Comparison of ENCODE assay signal across 8 mouse cellular contexts in the genomic region with DNA sequence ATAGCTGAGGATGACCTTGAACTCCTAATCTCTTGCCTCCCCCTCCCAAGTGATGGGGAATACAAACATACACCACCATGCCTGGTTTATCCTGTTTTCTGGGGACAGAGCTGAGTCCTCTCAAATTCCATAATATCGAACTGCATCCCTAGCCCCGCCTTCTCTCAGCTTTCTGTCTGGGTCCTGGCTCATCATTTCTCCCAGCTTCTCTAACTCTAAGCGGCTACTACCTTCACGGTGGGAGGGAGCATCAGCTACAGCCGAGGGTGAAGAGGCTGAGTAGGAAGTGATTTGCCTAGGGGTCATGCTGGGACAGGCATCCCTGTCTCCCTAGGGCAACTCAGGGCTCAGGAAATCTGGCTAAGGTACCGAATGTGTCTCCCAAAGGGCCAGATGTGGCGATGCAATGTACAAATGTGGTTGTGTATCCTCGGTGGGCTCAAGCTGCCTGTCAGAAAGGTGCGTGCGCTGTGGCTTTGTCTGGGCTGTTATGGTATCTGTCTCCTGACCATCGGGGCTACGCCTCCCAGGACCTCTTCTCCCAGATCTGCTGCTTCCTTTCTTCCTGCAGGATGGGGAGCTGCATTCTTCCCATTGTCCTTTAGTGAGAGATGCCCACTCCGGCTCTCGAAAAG. TPM values are rescaled to one million over a fixed set of nuclear protein-coding genes. Genes with fewer than 3 reads are reported as not detected.
DNase-seq lines count a peak whose midpoint lies in the region; ATAC-seq and TF ChIP-seq lines count a peak whose summit lies in the region.

No protein-coding gene starts in this region.

- TF ChIP-seq POLR2A in testis, adult 2 months (IDR thresholded peaks at IDR 0.05; ENCODE audit: control insufficient read depth, low read depth, low read length) = no peak
- TF ChIP-seq POLR2A in limb, embryonic 14.5 days (IDR thresholded peaks at IDR 0.05; ENCODE audit: borderline replicate concordance, extremely low read depth, insufficient read depth, insufficient read length) = no peak

- no peak overlapping the region for H3K27ac ChIP-seq in testis, adult 2 months (ENCODE audit: control insufficient read depth, insufficient read depth, low read depth, low read length)
- no peak overlapping the region for H3K27ac ChIP-seq in limb, embryonic 14.5 days (replicated peaks; ENCODE audit: low read depth, low read length)

- peak overlapping the region; percentile 99 for H3K4me2 ChIP-seq in limb, embryonic 14.5 days (replicated peaks; ENCODE audit: low read depth, low read length, severe bottlenecking)

- no peak for ATAC-seq in limb, embryonic 14.5 days (ENCODE audit: low FRiP score, low read depth)

- TF ChIP-seq CTCF in testis, adult 2 months (IDR thresholded peaks at IDR 0.05; ENCODE audit: control insufficient read depth, insufficient read depth, insufficient replicate concordance, low read depth, low read length) = no peak

- peak overlapping the region; percentile 11; the same call in 1 of the 2 replicates for H3K4me3 ChIP-seq in testis, adult 2 months (ENCODE audit: control insufficient read depth, low read depth, low read length)
- peak overlapping the region; percentile 59 for H3K4me3 ChIP-seq in limb, embryonic 14.5 days (replicated peaks; ENCODE audit: low read length)

- DNase-seq in embryo, embryonic 10 days (ENCODE audit: low spot score) = peak; percentile 36
- no peak for DNase-seq in embryo, embryonic 11 days
- DNase-seq in testis, postnatal 14 days (ENCODE audit: low spot score) = no peak
- no peak for DNase-seq in limb, embryonic 14.5 days (ENCODE audit: low spot score)
- peak; percentile 44 for DNase-seq in testis, postnatal 10 days (ENCODE audit: low spot score)
- no peak for DNase-seq in urinary bladder, postnatal 10 days (ENCODE audit: low spot score)
- DNase-seq in retina, embryonic 14.5 days (ENCODE audit: low spot score) = no peak

- no peaks in the 10 kb centered on the region for H3K9me3 ChIP-seq in limb, embryonic 14.5 days (ENCODE audit: control insufficient read depth, low read length)

- no peaks in the 10 kb centered on the region for H3K36me3 ChIP-seq in testis, adult 2 months (ENCODE audit: control insufficient read depth, insufficient read depth, low read length)
- H3K36me3 ChIP-seq in limb, embryonic 14.5 days (ENCODE audit: control insufficient read depth, insufficient read depth, low read length) = no peaks in the 10 kb centered on the region

- 5% methylated on average over 14 of the region's 14 CpGs for WGBS in limb, embryonic 14.5 days

- peaks cover 6% of the 10 kb centered on the region for H3K4me1 ChIP-seq in testis, adult 2 months (ENCODE audit: control insufficient read depth, insufficient read depth, low read length)
- peaks cover 26% of the 10 kb centered on the region for H3K4me1 ChIP-seq in limb, embryonic 14.5 days (ENCODE audit: control insufficient read depth, insufficient read depth, low read length)

- no peaks in the 10 kb centered on the region for H3K27me3 ChIP-seq in testis, adult 2 months (ENCODE audit: control insufficient read depth, insufficient read depth, low read length)
- peaks cover 19% of the 10 kb centered on the region for H3K27me3 ChIP-seq in limb, embryonic 14.5 days (ENCODE audit: control insufficient read depth, insufficient read depth, low read length)

- H3K9ac ChIP-seq in limb, embryonic 14.5 days (ENCODE audit: low read depth, low read length, severe bottlenecking) = peak overlapping the region; percentile 69; the same call in 1 of the 2 replicates

RNA-seq across cellular contexts. Expression of a gene that starts 1.0 kb away (rescaled TPM):
- polyA plus RNA-seq in testis, adult 2 months (2012; rRNA removed) = 0.98 and 1.1 TPM in 2 replicates
- 3.2 and 3.3 TPM in 2 replicates for polyA plus RNA-seq in limb, embryonic 14.5 days (2012; rRNA removed)
- polyA plus RNA-seq in limb, embryonic 14.5 days (2014; fragmentation: Nextera tagmentation; extraction: Ambion mirVana) = 2.5 and 3.2 TPM in 2 replicates

RNA-seq across cellular contexts. Expression of a gene that starts 2.2 kb away (rescaled TPM):
- 1.6 and 2.0 TPM in 2 replicates for polyA plus RNA-seq in testis, adult 2 months (2012; rRNA removed)
- 1.3 TPM in 2 replicates for polyA plus RNA-seq in limb, embryonic 14.5 days (2012; rRNA removed)
- polyA plus RNA-seq in limb, embryonic 14.5 days (2014; fragmentation: Nextera tagmentation; extraction: Ambion mirVana) = 0.34 and 1.1 TPM in 2 replicates

RNA-seq across cellular contexts. Expression of a gene that starts 30.0 kb away (rescaled TPM):
- polyA plus RNA-seq in testis, adult 2 months (2012; rRNA removed) = 5.4 TPM in 2 replicates
- 7.5 and 9.2 TPM in 2 replicates for polyA plus RNA-seq in limb, embryonic 14.5 days (2012; rRNA removed)
- polyA plus RNA-seq in limb, embryonic 14.5 days (2014; fragmentation: Nextera tagmentation; extraction: Ambion mirVana) = 1.1 and 1.4 TPM in 2 replicates

RNA-seq across cellular contexts. Expression of a gene that starts 41.4 kb away (rescaled TPM):
- 14.9 and 15.1 TPM in 2 replicates for polyA plus RNA-seq in testis, adult 2 months (2012; rRNA removed)
- 34.0 and 37.5 TPM in 2 replicates for polyA plus RNA-seq in limb, embryonic 14.5 days (2012; rRNA removed)
- polyA plus RNA-seq in limb, embryonic 14.5 days (2014; fragmentation: Nextera tagmentation; extraction: Ambion mirVana) = 35.1 and 39.2 TPM in 2 replicates

RNA-seq across cellular contexts. Expression of a gene that starts 41.8 kb away (rescaled TPM):
- polyA plus RNA-seq in testis, adult 2 months (2012; rRNA removed) = 21.9 and 26.4 TPM in 2 replicates
- polyA plus RNA-seq in limb, embryonic 14.5 days (2012; rRNA removed) = 49.3 and 121 TPM in 2 replicates
- 171 and 173 TPM in 2 replicates for polyA plus RNA-seq in limb, embryonic 14.5 days (2014; fragmentation: Nextera tagmentation; extraction: Ambion mirVana)

Comparison
In these comparisons a context has a peak if more than half of its experiments do, and no peak if none do; other contexts are left out.
1. DNase-seq: peak in embryo, embryonic 10 days (single experiment) and testis, postnatal 10 days (single experiment); none in embryo, embryonic 11 days (single experiment), testis, postnatal 14 days (single experiment), limb, embryonic 14.5 days (single experiment), urinary bladder, postnatal 10 days (single experiment) and retina, embryonic 14.5 days (single experiment).